Mouse (Mus musculus) bone marrow, adult 2 months (tissue): ENCODE measurements around the gene Prkaca.

Experiments
- CTCF ChIP-seq: fragments of 200-500 bp; IDR thresholded peaks from 2 replicates; pipeline ENCODE4 v1.5.1; 2011; ENCODE audit warnings: low read length, control low read depth; ENCODE audit not compliant: control insufficient read depth, insufficient read depth
- POLR2A ChIP-seq: fragments of 200-500 bp; IDR thresholded peaks from 2 replicates; pipeline ENCODE4 v1.6.1; 2011; ENCODE audit warnings: low read depth, mild to moderate bottlenecking, control low read depth, low read length, borderline replicate concordance; ENCODE audit not compliant: control insufficient read depth

- TF ChIP-seq CTCF = no peak
- TF ChIP-seq POLR2A = no peak
These were observed 43.0 kb downstream of the Prkaca start for GRCm38 (mm10) chr8:84015833-84016232.
